In the genomic region with DNA sequence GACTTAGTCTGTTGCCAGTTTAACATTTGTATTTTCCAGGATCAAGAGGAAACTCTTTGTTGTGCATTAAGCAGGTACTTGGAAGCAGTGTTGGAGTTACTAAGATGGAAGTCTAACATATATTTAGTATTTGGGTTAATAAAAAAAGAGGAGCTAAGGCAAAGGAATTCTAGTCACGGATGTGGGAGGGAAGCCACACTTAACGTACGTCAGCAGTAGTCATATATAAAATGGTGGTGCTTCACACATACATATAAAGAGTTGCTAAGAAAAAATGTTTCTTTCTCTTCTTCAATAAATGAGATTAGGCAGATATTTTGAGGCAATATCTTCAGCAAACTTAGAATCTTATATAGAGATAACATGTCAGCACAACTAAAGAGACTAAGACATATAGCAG, we compare ENCODE assay signal across 31 mouse cellular contexts.
"Had no signal": no experiment of that assay in that cellular context is flagged by ENCODE, and none has a peak within 500 bp of the region (broad histone marks: within the 10 kb centered on the region; RNA-seq: fewer than 3 reads in every experiment).

No protein-coding gene starts in this region.

- H3K27me3 ChIP-seq: limb, embryonic 12.5 days; limb, embryonic 13.5 days; limb, embryonic 15.5 days; liver, embryonic 12.5 days; liver, embryonic 13.5 days; liver, embryonic 15.5 days; lung, embryonic 15.5 days; megakaryocyte, embryonic 14.5 days; midbrain, embryonic 12.5 days; midbrain, embryonic 13.5 days; midbrain, embryonic 15.5 days had no signal

- H3K9ac ChIP-seq: limb, embryonic 12.5 days; limb, embryonic 13.5 days; limb, embryonic 15.5 days; liver, embryonic 12.5 days; liver, embryonic 13.5 days; liver, embryonic 14.5 days; liver, embryonic 15.5 days; lung, embryonic 14.5 days; lung, embryonic 15.5 days; midbrain, embryonic 12.5 days; midbrain, embryonic 13.5 days; midbrain, embryonic 15.5 days had no signal

- H3K27ac ChIP-seq: left cerebral cortex, adult 2 months; limb, embryonic 10.5 days; limb, embryonic 12.5 days; limb, embryonic 13.5 days; limb, embryonic 15.5 days; liver, embryonic 12.5 days; liver, embryonic 13.5 days; liver, embryonic 14.5 days; liver, embryonic 15.5 days; lung, embryonic 15.5 days; macrophage; midbrain, embryonic 10.5 days; midbrain, embryonic 12.5 days; midbrain, embryonic 13.5 days; midbrain, embryonic 15.5 days had no signal

- H3K4me1 ChIP-seq: limb, embryonic 10.5 days; limb, embryonic 12.5 days; limb, embryonic 13.5 days; limb, embryonic 15.5 days; liver, embryonic 12.5 days; liver, embryonic 13.5 days; liver, embryonic 15.5 days; lung, embryonic 15.5 days; megakaryocyte, embryonic 14.5 days; midbrain, embryonic 10.5 days; midbrain, embryonic 12.5 days; midbrain, embryonic 13.5 days; midbrain, embryonic 15.5 days had no signal

- H3K36me3 ChIP-seq: limb, embryonic 10.5 days; limb, embryonic 12.5 days; limb, embryonic 13.5 days; limb, embryonic 15.5 days; liver, embryonic 12.5 days; liver, embryonic 13.5 days; liver, embryonic 15.5 days; lung, embryonic 15.5 days; midbrain, embryonic 10.5 days; midbrain, embryonic 12.5 days; midbrain, embryonic 13.5 days; midbrain, embryonic 15.5 days had no signal

- H3K4me3 ChIP-seq: left cerebral cortex, adult 2 months; limb, embryonic 10.5 days; limb, embryonic 12.5 days; limb, embryonic 13.5 days; limb, embryonic 15.5 days; liver, embryonic 12.5 days; liver, embryonic 13.5 days; liver, embryonic 15.5 days; lung, embryonic 15.5 days; megakaryocyte, embryonic 14.5 days; midbrain, embryonic 10.5 days; midbrain, embryonic 12.5 days; midbrain, embryonic 13.5 days; midbrain, embryonic 15.5 days; myocyte had no signal

- H3K4me2 ChIP-seq: limb, embryonic 12.5 days; limb, embryonic 13.5 days; limb, embryonic 15.5 days; liver, embryonic 11.5 days; liver, embryonic 12.5 days; liver, embryonic 13.5 days; liver, embryonic 15.5 days; lung, embryonic 14.5 days; lung, embryonic 15.5 days; midbrain, embryonic 11.5 days; midbrain, embryonic 12.5 days; midbrain, embryonic 13.5 days; midbrain, embryonic 15.5 days had no signal

- ATAC-seq: liver, embryonic 12.5 days; lung, postnatal 0 days; midbrain, embryonic 13.5 days; midbrain, embryonic 15.5 days; midbrain, embryonic 16.5 days had no signal

- H3K9me3 ChIP-seq: limb, embryonic 10.5 days; limb, embryonic 12.5 days; limb, embryonic 13.5 days; limb, embryonic 15.5 days; liver, embryonic 12.5 days; liver, embryonic 13.5 days; liver, embryonic 15.5 days; lung, embryonic 15.5 days; megakaryocyte, embryonic 14.5 days; midbrain, embryonic 10.5 days; midbrain, embryonic 12.5 days; midbrain, embryonic 13.5 days; midbrain, embryonic 15.5 days had no signal

- DNase-seq: left cerebral cortex, postnatal 4 days; liver; liver, embryonic 13.5 days; lung, adult 18-20 months; lung, adult 2 months; lung, embryonic 14.5 days; lung, postnatal 10 days; lung, postnatal 14 days; lung, postnatal 36 days; lung, postnatal 4 days; midbrain, embryonic 14.5 days had no signal
